ENCODE assay signal across 12 mouse cellular contexts in the genomic region with DNA sequence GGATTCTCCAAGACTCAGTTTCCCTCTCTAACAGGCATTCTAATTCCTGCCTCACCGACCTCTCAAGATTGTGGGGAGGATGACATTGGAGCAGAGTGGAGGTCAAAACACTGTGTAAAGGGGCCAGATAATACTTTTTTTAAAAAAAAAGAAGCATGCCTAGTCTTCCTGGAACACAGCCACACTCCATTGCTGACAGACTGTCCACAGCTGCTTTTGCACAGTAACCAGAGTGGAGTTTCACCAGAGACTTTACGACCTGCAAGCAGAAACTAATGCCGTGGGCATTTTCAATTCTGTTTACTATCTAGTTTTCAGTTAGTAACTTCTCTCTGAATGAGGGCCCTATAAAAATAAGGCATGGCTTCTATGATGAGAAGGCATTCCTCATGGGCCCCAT.
DNase-seq lines count a peak whose midpoint lies in the region; ATAC-seq lines count a peak whose summit lies in the region.
"Had no signal": no experiment of that assay in that cellular context is flagged by ENCODE, and none has a peak within 500 bp of the region (broad histone marks: within the 10 kb centered on the region; RNA-seq: fewer than 3 reads in every experiment).

No protein-coding gene starts in this region.

- 93% methylated on average over 3 of the region's 3 CpGs for WGBS in forebrain, embryonic 12.5 days
- WGBS in hindbrain, embryonic 16.5 days: 90% methylated on average over 3 of the region's 3 CpGs

- DNase-seq in kidney, adult 9 months: peak; percentile 29
- DNase-seq in kidney, adult 11 months: no peak
- DNase-seq in 3T3-L1 (ENCODE audit: low read depth, low spot score) (peak; percentile 31), adipocyte (ENCODE audit: low spot score) (peak; percentile 13)
- peak; percentile 26 for DNase-seq in heart, postnatal 4 days
- no peak for DNase-seq in ovary, postnatal 14 days (ENCODE audit: low spot score)
- DNase-seq: cerebellum, adult 9-11 months; thymus, postnatal 14 days had no signal

- no peak overlapping the region for H3K4me2 ChIP-seq in forebrain, embryonic 12.5 days
- H3K4me2 ChIP-seq in hindbrain, embryonic 16.5 days (ENCODE audit: low read length): no peak overlapping the region
- H3K4me2 ChIP-seq: embryonic facial prominence, embryonic 15.5 days; midbrain, embryonic 12.5 days had no signal

- no peak for ATAC-seq in forebrain, embryonic 12.5 days (ENCODE audit: low FRiP score)
- ATAC-seq in hindbrain, embryonic 16.5 days: no peak

- no peaks in the 10 kb centered on the region for H3K27me3 ChIP-seq in forebrain, embryonic 12.5 days
- no peaks in the 10 kb centered on the region for H3K27me3 ChIP-seq in hindbrain, embryonic 16.5 days (replicated peaks; ENCODE audit: control insufficient read depth, insufficient read depth, low read length)
- H3K27me3 ChIP-seq: embryonic facial prominence, embryonic 15.5 days; midbrain, embryonic 12.5 days had no signal

- no peak overlapping the region for H3K4me3 ChIP-seq in forebrain, embryonic 12.5 days (replicated peaks)
- H3K4me3 ChIP-seq in hindbrain, embryonic 16.5 days (ENCODE audit: low read length): no peak overlapping the region
- H3K4me3 ChIP-seq: embryonic facial prominence, embryonic 15.5 days; midbrain, embryonic 12.5 days had no signal

- H3K4me1 ChIP-seq in forebrain, embryonic 12.5 days: no peaks in the 10 kb centered on the region
- H3K4me1 ChIP-seq in hindbrain, embryonic 16.5 days (ENCODE audit: control insufficient read depth, insufficient read depth, low read depth, low read length): no peaks in the 10 kb centered on the region; the same call in 1 of the 2 replicates
- H3K4me1 ChIP-seq: midbrain, embryonic 12.5 days had no signal

- no peaks in the 10 kb centered on the region for H3K36me3 ChIP-seq in forebrain, embryonic 12.5 days (replicated peaks)
- H3K36me3 ChIP-seq in hindbrain, embryonic 16.5 days (ENCODE audit: control insufficient read depth, insufficient read depth, low read length): no peaks in the 10 kb centered on the region
- H3K36me3 ChIP-seq: embryonic facial prominence, embryonic 15.5 days; midbrain, embryonic 12.5 days had no signal

- H3K9ac ChIP-seq in forebrain, embryonic 12.5 days: no peak overlapping the region
- no peak overlapping the region for H3K9ac ChIP-seq in hindbrain, embryonic 16.5 days (ENCODE audit: low read depth, low read length)
- H3K9ac ChIP-seq: embryonic facial prominence, embryonic 15.5 days; midbrain, embryonic 12.5 days had no signal

- no peak overlapping the region for H3K27ac ChIP-seq in forebrain, embryonic 12.5 days
- no peak overlapping the region for H3K27ac ChIP-seq in hindbrain, embryonic 16.5 days (ENCODE audit: low read depth, low read length)
- H3K27ac ChIP-seq: embryonic facial prominence, embryonic 15.5 days; midbrain, embryonic 12.5 days had no signal

- no peaks in the 10 kb centered on the region for H3K9me3 ChIP-seq in forebrain, embryonic 12.5 days
- no peaks in the 10 kb centered on the region for H3K9me3 ChIP-seq in hindbrain, embryonic 16.5 days (ENCODE audit: control insufficient read depth, low read length)
- H3K9me3 ChIP-seq: embryonic facial prominence, embryonic 15.5 days; midbrain, embryonic 12.5 days had no signal

Comparison
In these comparisons a context has a peak if more than half of its experiments do, and no peak if none do; other contexts are left out.
1. DNase-seq: peak in kidney, adult 9 months (single experiment), 3T3-L1 (single experiment), adipocyte (single experiment) and heart, postnatal 4 days (single experiment); none in kidney, adult 11 months (single experiment) and ovary, postnatal 14 days (single experiment).